Mouse (Mus musculus): Measurements from ENCODE around the gene Ltk.
"Not testable (repeated sequence)": the region's sequence is repeated elsewhere in the genome, so short reads cannot be mapped to it uniquely, and the experiment has no call there.

The Ltk gene

GRCm38 (mm10) chr2:119758844-119759835 is 1.1 kb downstream of the Ltk start:
- no peak for DNase-seq (ENCODE audit: low read depth, low spot score)

GRCm38 (mm10) chr2:119758101-119758843 is 2.0 kb downstream of the Ltk start:
- DNase-seq (ENCODE audit: low read depth, low spot score) = no peak

- DNase-seq (ENCODE audit: low read depth, low spot score) = no peak
Measured at GRCm38 (mm10) chr2:119757601-119758100, 2.6 kb downstream of the Ltk start.

DNA sequence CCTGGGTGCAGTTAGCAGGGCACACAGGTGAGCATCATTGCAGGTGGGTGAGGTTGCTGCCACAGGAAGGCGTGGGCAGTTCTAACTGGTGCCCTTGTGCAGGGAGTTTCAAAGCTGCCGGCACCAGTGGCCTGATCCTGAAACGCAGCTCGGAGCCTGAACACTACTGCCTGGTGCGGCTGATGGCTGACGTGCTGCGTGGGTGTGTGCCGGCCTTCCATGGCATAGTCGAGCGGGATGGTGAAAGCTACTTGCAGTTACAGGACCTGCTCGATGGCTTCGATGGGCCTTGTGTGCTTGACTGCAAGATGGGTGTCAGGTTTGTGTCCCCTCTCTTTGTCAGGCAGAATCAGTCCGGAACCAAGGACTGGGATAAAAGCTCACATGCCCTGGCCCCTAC is 11.0 kb downstream of the Ltk start:
- no peak for DNase-seq (ENCODE audit: low read depth, low spot score)

GRCm38 (mm10) chr2:119747554-119747953 is 12.7 kb downstream of the Ltk start:
- no peak for DNase-seq (ENCODE audit: low read depth, low spot score)

DNA sequence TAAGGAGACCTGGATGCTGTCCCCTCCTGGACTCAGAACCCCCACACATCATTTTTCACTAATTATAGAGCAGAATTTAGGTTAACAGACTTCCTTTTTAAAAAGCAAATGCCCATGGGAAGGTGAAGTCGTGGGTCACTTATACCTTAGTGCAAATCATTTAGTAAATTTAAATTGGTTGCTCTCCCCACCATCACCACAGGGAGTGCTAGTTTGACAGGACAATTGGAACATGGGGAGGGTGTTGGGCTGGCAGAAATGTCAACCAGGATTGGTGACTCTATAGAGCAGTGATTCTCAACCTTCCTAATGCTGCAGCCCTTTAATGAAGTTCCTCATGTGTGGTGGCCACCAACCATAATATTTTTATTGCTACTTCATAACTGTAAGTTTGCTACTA is 14.9 kb downstream of the Ltk start:
- DNase-seq (ENCODE audit: low read depth, low spot score) = no peak

DNA sequence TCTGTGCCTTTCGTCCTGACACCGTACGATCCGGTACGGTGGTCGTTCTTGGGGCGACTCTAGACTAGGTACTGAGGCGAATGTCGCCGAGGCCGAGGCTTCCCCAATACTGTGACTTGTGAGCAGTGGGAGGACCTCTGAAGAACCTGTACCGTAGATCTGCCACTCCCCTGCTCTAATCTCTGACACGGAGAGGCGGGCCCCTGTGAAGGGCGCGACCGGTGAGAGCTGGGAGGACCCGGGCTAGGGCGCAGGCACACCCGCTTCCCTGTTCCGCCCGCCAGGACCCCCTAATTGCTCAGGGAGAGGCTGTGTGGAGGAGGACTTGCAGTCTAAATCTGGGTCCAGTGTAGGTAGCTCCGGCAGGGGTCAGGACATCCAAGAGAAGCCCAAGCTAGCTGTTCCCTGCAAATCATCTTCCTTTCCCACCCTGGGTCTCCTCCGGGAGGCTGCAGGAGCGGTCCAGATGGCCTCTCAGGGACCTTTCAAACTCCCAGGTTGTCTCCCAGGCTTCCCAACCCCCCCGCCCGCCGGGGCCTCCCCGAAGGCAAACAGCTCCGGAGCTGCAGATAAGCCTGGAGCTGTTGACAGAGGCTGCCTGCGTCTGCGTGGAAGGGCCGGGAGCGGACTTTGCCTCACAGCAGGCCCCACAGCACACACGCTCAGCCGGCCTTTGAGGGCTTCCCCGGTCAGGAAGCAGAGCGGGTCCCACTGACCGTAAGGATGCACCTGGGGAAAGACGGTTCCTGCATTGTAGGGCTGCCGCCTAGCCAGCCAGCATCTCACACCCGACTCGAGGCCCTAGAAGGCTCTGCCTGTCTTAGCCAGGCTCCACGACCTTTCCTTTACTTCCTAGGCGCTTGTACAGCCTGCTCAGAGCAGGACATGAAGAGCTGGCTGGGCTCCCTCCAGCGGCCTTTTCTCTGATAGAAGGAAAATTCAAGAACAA is 15.8 kb downstream of the Ltk start:
- DNase-seq (ENCODE audit: low read depth, low spot score) = no peak

GRCm38 (mm10) chr2:119743808-119744162 is 16.4 kb downstream of the Ltk start:
- DNase-seq (ENCODE audit: low read depth, low spot score) = no peak

GRCm38 (mm10) chr2:119743176-119743807 is 16.9 kb downstream of the Ltk start:
- no peak for DNase-seq (ENCODE audit: low read depth, low spot score)

GRCm38 (mm10) chr2:119742461-119743175 is 17.6 kb downstream of the Ltk start:
- DNase-seq (ENCODE audit: low read depth, low spot score) = no peak

- no peak for DNase-seq (ENCODE audit: low read depth, low spot score)
Measured at GRCm38 (mm10) chr2:119741581-119742411, 18.4 kb downstream of the Ltk start, which contains the start of gene Itpka. Gene Itpka (plus strand): TSS chr2:119742337.

DNA sequence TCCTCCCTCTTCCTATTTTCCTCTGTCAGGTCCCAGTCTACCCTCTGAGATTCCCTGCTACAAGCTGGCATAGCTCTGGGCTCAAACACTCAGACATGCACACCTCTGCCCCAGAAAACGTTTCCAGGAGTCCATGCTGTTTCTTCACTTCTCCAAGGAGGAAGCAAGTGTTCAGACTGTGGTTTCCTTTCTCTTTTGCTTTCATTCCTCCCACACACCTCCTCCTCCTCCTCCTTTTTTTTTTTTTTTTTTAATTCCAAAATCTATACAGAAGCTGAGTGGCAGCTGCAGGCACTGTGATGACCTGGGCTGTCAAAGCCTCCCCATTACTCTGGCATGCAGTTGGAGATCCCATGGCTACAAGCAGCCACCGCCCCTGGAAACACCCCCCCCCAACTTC is 19.7 kb downstream of the Ltk start:
- no peak for DNase-seq (ENCODE audit: low read depth, low spot score)

- DNase-seq (ENCODE audit: low read depth, low spot score) = no peak
Measured at GRCm38 (mm10) chr2:119737124-119737523, 23.1 kb downstream of the Ltk start.

- no peak for DNase-seq (ENCODE audit: low read depth, low spot score)
Measured at GRCm38 (mm10) chr2:119730735-119731134, 29.5 kb downstream of the Ltk start.

DNA sequence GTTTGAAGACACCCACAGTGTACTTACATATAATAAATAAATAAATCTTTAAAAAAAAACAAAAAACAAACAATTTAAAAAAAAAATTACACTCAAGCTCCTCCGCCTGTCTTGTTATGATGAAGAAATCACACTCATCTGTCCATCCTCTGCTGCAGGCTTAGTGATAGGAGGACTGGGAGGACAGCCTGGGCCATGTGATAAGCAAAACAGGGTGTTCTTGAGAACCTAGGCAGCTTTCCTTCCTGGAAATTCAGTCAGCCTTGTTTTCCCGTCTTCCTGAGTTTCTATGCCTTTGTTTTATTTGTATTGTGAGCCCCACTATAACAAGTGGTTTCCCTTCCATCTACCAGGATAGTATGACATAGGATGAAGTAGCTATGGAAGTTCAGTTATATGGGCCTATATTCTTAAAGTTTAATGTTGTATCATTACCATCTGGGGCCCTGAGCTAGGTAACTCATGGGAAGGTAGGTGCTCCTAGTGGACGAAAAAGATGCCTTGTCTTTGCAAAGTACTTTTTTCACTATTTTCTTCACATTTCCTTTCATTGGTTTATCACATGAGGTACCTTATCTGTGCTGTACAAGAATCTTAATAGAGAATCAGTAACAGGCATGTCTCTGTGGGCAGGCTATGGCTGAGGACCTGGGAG is 32.3 kb downstream of the Ltk start:
- no peak for DNase-seq (ENCODE audit: low read depth, low spot score)

- no peak for DNase-seq (ENCODE audit: low read depth, low spot score)
Measured at GRCm38 (mm10) chr2:119721070-119721469, 39.2 kb downstream of the Ltk start.

- not testable (repeated sequence) for DNase-seq (ENCODE audit: low read depth, low spot score)
Measured at GRCm38 (mm10) chr2:119715868-119716267, 44.4 kb downstream of the Ltk start.

GRCm38 (mm10) chr2:119710011-119710410 is 50.2 kb downstream of the Ltk start:
- no peak for DNase-seq (ENCODE audit: low read depth, low spot score)

DNA sequence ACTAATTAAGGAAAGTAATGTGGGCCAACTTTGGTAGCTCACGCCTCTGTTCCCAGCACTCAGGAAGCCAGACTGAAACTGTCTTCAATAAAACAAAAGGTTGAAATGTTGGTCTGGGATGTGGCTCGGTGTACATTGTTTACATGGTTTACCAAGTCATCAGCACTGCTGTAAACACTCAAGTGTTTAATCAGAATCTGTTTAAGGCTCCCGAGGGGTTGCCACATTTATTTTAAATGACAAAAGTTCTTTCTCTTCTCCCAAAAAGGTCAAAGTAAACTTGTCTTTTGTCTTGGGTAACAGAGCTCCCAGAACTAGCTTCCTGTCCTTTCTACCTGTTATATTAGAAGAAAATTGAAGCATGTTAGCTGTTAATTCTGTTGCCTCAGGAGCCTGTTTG is 52.6 kb downstream of the Ltk start:
- DNase-seq (ENCODE audit: low read depth, low spot score) = no peak

Data from brain, embryonic 18.5 days (tissue).